Mouse (Mus musculus) kidney, adult 18-20 months (tissue): Measurements from ENCODE around the gene Auts2.

Source experiments
- DNase-seq: peaks from one replicate; pipeline ENCODE4 v3.0.0; 2021

Auts2 gene

DNA sequence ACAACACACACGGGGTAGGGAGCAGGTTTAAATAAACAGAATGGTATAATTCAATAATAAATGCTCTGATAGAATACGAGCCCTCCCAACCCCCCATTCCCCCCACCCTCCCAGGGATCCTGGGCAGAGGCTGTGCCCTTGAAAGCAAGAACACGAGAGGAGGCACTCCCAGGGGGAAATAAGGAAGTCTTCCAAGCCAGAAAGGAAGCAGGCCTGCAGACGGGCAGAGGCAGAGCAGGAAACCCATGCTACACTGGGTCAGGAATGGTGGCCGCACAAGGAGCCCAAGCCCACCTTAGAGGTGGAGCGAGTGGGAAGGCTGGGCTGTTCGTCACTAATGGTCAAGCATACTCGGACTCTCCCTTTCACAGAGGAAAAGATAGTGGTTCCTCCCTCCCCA is 1051.3 kb downstream of the Auts2 start:
- no peak for DNase-seq

DNA sequence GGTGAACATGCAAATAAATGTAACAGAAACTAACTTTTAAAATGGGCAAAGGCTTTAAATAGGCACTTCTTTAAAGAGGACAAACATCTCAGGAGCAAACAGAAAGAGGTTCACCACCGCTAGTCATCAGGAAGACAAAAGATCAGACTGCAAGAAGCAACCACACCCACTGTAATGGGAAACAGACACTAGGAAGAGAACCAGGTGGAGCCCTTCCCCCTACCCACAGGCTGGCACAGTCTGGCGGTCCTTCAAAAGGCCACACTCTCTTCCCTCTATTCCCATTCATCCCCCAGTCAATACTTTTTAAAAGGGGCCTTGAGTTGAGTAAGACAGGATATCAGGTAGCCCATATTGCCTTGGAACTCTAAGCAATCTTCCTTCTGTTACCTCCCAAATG is 1052.3 kb downstream of the Auts2 start:
- DNase-seq: no peak

DNA sequence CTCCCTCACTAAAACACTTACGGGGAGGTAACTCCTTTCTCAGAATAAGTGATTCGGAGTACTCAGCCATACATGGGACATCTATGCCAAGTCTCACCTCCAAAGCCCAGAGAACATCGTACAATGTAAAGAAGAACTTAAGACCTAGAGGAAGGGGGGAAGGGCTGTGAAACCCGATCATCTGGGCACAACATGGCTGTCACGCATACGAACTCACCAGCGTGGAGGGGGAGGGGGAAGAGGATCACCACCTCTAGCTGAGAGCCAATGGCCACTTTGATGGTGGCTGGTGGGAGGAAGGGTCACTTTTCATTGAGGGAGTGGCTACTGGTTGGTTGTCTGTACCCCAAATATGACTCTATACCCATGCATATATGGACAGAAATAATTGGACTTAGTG is 1053.3 kb downstream of the Auts2 start:
- no peak for DNase-seq

DNA sequence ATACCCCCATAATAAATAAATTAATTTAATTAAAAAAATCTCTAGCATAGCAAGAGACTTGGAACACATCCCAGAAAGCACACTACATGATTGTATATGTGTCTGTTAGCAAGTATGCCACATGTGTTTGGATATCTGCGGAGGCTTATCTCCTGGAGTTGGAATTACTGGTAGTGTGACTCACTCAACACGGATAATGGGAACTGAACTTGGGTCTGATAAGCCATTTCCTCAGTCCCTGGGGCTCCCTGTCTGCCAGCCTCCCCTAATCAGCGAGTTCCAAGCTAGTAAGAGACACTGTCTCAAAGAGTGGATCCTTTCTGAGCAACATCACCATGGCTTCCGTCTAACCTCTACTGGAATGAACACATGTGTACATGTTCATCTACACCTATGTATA is 1056.6 kb downstream of the Auts2 start:
- no peak for DNase-seq

DNA sequence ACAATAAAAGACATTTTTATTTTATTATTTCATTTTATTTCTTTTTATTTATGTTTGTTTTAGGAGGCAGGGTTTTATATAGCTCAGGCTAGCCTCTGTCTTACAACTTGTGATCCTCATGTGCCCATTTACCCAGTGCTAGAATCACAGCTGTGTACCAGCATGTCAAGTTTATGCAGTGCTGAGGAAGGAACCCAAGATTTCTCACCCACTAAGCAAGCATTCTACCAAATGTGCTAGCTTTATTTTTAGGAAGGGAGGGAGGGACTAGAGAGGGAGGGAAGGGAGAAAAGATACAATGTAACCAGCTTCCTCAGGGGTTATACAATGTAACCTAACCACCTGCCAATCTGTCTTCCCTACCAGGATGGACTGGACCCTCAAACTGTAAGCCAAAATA is 1067.9 kb downstream of the Auts2 start:
- no peak for DNase-seq

DNA sequence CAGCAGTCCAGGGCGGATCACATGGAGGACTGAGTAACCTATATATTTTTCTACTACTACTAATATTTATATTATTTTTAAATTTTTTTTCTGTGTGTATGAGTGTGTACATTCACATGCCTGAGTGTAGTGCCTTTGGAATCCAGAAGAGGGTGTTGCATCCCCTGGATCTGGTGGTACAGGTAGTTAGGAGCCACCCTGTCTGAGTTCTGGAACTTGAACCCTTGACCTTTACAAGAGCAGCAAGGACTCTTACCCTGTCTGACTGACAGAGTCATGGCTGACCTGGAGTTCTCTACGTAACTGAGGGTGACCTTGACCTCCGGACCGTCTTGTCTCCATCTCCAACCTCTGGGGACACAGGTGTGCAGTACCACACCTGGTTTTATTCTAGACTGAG is 1074.5 kb downstream of the Auts2 start:
- DNase-seq: no peak

DNA sequence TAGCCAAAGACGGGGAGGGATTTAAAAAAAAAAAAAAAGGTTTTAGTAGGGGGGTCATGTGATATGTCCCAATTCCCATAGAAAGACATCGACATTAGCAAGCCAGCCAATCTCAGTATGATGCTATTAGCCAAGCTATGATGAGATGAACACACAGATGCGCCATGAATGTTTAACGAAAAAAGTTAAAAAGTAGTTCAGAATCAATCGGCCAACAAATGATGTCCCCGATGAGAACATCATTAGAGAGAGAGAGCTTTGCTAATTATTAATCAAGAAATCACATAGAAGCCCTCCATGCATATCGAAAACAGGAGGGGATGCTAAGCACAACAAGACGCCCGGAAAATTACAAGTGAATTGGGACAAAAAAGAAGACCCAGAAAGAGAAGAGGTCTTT is 1077.0 kb downstream of the Auts2 start:
- DNase-seq: no peak

DNA sequence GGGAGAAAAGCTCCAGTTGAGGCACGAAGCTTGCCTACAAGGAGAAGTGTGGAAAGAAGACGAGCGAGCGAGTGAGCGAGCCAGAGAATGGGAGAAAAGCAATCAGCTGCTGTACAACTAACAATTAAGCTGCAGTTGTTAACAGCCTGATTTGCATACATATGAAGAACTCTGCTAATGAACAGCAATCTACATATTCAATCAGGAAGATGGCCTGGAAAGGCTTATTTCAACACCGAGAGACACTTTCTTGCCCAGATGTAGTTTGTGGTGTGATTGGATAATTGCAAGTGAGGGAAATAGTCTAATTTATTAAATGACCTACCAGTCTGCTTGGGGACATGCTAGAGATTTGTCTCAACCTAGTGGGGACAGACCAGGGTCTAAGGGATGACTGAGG is 1079.7 kb downstream of the Auts2 start:
- no peak for DNase-seq

DNA sequence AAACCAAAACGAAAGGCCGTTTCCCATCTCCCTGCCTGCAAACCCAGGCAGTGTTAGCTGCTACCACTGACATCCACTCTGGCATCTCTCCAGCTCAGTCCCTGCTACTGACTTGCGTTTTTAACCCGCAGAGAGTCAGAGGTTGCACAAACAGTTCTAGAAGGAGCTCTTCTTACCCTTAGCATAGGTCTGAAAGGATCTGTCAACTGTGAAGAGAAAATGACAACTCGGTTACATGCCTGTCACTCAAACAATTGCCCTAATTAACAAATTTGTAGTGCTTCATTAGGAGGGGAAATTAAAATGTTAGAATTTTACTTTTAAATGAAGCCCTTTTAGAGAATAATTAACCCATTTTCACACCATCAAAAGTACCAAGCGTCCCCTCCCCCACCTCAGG is 1083.2 kb downstream of the Auts2 start:
- no peak for DNase-seq

DNA sequence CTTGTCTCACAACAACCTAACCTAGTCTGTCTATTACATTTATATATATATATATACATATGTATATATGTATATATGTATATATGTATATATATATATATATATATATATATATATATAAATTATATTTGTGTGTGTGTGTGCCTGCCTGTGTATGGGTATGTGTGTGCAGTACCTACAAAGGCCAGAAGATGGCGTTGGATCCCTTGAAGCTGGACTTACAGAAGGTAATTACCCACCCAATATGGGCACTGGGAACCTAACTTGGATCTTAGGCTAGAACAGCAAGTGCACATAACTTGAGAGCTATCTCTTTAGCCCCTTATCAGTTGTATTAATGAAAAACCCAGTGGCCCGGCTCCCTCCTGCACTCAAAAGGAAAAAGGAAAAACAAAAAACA is 1083.6 kb downstream of the Auts2 start:
- no peak for DNase-seq

DNA sequence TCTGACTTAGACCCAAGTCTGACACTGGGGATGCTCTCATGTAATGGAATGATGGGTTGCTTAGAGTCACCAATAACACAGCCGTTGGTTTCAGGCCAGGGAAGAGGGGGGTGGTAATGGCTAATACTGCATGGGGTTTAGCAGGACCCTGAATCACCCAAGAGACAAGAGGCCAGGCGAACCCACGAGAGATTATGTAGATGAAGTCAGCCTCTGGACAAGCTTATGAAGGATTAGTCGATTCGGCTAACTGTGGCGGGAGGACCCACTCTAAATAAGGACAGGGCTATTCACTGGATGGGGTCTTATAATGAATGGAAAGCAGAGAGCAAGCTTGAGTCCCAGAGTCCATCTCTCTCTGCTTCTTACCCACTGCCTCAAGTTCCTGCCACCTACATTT is 1084.4 kb downstream of the Auts2 start:
- no peak for DNase-seq

DNA sequence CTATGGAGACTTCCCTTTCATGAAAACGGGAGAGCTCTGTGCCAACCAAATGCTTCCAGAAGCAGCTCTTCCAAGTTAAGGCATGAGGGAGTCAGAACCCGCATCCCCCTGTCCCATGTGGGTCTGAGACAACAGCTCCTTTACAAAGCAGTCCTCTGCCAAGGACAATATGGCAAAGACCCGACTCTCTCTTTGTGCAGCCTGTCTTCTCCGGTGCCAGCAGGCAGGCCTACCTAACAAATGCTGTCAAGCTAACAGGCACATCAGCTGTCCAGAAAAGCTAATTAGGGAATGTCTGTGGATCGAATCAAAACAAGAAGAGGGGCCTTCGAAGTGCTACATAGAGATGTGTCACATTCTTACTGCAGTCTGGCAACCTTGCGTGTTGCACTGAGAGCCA is 1085.1 kb downstream of the Auts2 start:
- no peak for DNase-seq

DNA sequence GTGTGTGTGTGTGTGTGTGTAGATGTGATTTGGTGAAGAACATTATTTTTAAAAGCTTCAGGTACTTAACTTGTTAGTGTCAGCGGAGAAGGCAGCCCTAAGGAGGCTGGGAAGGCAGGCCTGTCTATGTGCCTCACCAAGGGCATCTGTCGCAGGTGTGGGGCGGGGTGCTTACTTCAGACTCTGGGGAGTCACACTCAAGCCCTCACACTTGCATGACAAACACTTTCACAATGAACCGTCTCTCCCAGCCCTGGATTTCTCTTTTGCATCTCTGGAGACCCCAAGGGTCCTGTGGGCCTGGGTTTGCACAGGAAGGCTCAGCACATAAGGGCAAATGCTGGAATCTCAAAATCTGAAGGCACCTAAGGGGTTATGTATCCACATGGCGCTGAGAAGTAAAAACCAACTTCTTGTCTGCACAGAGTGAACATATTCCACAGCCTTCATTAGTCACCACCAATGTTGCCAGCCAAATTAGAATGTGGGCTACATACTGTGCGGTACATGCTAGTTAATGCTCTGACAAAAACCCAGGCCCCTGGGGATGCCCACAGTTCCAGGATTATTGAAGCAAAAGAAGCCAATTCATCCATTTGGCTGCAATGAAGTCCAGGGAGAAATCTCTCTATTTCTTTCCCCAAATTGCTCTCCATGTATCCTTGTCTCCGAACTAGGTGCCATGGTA is 1093.8 kb downstream of the Auts2 start:
- DNase-seq: no peak

DNA sequence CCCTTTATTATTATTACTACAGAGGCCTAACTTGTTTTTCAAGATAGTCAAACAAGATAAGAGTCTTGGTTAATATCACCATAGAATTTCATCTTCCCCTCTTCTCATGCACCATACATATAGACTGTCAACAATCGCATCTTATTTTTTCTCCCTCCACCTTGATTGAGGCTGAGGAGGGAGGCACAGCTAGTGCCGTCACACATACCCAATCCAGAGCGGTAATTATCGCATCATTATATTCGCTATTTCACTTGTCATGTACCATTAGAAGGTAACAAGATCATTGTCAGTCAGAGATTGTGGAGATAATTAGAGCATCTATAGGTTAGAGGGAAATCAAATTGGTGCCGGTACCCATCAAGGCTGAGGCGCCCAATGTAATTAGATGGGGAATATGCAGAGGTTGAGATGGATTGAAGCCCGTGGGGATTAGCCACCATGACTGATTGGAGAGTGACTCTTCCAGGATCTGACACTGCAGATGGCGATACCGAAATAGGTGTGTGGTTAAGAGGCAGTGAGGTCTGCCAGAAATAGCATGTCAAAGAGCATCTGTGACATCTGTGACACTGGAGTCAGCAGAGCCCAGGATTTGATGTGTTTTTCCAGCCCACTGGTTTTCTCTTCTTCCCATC is 1107.8 kb downstream of the Auts2 start:
- DNase-seq: no peak

DNA sequence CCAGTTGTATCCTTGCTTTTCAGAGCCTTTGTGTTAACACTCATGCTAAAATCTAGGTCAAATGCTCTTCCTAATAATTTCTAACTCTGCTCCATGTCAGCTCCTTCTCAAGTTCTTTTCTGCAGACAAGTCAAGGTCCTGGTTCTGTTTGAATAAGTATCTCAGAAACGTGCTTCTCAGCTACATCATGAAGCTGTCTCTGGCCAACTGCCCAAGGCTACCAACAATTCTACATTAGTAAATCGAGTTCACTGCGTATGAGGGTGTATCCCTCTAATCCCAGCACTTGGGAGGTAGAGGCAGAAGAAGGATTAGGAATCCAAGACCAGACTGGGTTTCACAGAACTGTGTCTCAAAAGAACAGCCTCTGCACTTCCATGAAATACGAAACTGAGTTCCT is 1109.9 kb downstream of the Auts2 start:
- no peak for DNase-seq

DNA sequence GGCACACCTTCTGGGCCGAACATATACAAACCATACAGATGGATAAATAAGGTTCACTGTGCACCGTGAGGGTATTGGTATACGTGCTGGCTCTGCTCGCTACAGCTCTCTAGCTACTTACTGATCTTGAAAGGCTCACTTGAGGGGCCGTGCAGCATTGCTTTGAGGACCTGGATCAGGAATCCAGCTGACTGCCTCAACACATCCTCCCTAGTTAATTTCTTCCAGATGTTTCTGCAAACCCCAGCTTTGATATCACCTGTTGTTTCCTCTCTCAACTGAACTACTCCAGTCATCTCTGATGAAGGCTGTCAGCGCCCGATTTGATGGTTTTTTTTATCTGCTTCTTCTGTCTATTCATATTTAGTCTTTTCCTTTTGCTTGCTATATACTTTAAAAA is 1111.2 kb downstream of the Auts2 start:
- DNase-seq: no peak

DNA sequence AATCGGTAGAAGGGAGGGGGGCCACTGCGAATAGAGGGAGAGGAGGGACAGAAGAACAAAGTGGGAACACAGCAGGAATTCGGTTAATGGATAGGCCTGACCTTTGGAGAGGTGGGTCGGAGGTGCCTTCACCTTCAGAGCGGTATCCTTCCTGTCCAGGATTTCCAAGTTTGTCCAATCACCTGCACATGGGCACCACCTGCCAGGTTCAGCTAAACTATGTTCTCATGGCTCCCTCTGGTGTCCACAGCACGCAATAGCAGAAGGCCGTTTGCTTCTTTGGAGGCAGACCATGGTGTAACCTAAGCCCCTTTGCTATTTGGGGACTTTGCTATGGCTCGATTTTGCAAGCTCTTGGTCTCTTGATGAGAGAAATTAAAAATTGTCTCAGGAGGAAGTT is 1113.0 kb downstream of the Auts2 start:
- DNase-seq: peak; percentile 50

DNA sequence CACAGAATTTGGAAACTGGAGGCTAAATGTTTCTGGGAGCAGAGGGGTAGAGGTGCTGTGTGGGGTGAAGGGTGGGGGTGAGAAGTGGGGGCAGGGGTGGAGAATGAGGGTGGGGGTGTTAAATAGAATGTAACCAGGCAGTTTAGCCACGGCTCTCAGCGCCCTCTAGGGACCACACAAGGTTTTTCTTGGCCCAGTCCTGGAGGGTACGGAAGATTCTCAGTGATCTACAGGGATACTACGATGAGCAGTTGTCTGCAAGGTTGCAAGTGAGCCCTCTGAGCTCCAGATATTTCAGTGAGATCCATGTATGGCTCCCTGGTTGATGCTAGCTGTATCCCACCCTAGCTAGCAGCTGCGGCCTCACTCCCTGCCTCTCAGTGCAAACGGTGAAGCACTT is 1113.6 kb downstream of the Auts2 start:
- DNase-seq: no peak

DNA sequence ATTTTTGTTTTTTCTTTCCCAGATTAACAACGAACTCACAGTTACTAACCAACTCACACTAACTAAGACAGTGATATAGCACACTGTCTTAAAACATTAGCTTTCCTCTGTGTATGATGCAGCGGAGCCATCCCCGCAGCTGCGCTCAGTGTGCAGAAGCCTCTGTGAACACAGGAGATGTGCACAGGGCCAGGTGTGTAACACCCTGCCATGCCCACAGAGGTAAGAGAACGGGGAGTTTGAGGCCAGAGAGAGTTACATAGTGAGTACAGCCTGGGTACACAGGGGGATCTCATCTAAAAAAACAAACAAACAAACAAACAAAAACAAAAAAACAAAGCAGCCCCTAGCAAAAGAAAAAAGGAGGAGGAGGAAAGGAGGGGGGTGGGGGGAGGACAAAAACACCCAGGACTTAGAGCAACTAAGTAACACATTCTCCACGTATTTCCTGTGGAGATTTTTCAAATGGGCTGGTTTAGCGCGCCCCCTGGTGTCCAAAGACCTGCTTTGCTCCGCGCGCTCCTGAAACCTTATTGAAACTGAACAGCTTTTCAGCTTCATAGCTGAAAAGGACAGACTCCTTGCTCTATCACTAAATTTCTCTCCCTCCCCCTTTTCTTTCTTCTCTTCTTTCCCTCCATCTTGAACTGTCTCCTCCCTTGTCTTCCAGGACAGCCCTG is 1115.3 kb downstream of the Auts2 start:
- DNase-seq: peak; percentile 65

DNA sequence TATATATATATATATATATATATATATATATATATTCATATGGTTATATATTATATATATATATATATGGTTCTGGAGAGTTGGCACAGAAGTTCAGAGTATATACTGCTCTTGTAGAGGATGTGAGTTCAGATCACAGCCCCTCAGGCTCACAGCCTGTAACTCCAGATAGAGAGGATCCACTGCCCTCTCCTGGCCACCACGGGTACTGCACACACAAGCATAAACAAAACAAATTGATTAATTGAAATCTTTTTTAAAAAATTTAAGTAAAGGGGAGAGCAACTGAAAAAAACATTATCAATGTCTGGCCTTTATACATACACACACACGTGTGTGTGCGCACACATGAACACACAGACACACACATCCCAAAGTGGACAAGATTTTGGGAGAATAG is 1120.4 kb downstream of the Auts2 start:
- no peak for DNase-seq

DNA sequence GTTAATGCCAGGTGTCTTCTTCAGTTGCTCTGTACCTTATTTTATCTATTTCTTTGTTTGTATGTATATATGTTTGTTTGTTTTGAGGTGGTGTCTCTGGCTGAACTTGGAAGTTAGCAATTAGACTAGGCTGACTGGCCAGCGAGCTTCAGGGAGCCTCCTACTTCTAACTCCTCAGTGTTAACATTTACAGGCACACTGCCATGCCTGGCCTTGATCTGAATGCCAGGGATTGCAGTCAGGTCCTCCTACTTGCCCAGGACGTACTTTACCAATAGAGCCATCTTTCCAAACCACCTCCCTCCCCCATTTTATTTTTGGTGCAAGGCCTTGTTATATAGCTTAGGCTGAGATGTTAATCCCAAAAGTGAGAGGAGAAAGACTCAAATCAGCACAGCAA is 1122.7 kb downstream of the Auts2 start:
- DNase-seq: no peak

DNA sequence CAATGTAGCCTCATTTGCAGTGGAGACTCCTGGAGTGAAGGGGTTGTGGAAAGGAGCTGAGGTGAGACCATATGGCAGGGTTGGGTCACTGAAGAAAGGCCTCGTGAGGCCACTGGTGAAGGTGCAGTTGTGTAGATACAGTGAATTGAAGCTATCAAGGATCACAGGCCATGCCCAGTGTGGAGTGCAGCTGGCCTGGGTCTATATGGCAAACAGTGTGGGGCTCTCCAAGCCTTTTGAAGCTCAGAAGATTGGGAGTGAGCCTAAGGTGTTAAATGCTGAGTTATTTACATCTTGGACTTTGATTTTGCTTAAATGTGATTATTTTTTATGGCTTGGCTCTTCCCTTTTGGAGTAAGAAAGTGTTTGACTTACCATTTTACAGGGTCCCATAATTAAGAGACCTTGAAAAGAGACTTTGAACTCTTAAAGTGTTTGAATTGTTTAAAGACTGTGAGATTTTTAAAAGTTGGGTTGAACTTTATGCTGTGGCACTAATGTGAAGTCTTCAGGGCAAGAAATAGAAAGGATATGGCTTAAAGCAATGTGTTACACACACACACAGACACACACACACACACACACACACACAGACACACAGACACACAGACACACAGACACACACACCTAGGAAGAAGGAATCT is 1127.1 kb downstream of the Auts2 start:
- DNase-seq: no peak

DNA sequence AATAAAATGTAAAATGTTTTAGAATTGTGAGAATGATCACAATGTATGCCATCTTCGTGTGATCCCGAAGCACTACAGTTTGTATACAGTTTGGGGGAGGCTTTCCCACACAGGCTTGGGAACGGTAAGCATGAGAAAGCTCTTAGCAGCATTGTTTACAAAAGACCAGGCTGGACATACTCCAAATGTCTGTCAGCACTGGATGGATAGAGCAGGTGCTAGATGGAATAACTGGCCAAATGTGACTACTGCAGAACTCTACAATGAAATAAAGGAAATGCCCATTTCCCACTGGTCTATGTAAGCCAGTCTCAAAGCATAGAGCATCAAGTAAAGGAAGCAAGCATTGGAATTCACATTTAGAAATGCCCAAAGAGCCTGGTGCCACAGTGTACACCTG is 1144.9 kb downstream of the Auts2 start:
- no peak for DNase-seq

DNA sequence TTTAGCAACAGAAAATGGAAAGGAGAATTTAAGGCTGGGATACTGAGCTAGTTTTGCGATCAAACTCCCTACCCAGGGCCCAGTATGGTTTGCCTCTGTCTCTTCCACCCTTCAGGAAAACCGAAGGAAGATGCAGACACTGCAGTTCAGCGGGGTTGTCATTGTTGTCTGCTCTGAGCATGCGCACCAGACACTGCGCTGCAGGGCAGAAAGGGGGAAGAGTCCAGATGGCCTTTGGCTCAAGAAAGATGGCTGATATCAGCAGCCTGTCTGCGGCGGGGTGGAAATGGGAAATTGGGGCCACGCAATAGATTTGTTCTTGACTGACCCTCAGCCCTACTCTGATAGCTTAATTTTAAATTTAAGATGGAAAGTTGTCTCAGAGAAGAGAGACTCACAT is 1147.4 kb downstream of the Auts2 start:
- DNase-seq: no peak
